Mouse (Mus musculus): Measurements from ENCODE around the gene Gm49354.
"Not testable (repeated sequence)": the region's sequence is repeated elsewhere in the genome, so short reads cannot be mapped to it uniquely, and the experiment has no call there.

Gm49354 gene

DNA sequence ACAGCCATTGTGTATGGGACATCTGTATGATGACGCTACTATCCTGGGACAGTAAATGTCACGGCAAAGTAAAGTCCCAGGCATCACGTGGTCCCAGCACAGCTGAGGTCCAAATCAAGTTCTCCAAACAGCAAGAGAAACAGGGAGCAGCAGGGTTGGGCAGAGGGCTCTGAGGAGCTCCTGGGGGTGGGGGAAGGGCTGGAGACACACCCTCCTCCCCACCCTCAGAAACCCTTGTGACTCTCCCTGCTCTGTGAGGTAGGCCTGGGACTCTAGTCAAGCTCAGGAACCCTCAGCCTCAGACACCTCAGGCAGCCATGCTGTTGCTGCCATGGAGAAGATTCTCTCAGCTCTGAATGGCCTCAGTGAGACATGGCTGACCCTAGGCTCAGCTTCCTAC, 70.1 kb downstream of the Gm49354 start, which contains the start of gene Spata31d1b:
Gene Spata31d1b (plus strand): TSS at position 301 of the 400 bp plus-strand sequence.
- not testable (repeated sequence) for DNase-seq (ENCODE audit: low read depth, low spot score)

DNA sequence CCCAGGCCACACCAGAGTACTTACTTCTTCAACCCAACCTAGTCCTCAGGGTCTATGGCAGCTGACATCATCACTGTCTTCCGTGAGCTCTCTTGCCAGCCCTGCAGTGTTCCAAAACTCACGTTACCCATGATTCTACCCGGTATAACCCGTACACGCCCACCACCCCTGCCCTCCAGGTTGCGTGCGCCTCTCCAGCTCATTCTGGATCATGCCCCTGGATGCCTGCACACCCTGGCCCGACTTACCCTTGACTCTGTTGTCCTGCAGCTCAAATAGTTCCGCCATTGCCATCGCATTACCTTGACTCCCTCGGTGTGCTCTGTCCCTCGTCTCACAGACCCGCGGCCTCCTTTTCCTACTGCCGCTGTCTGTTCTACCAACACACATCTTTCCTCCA, 71.8 kb downstream of the Gm49354 start, which contains the start of gene Spata31d1a:
Gene Spata31d1a (minus strand): TSS at position 101 of the 400 bp plus-strand sequence.
- no peak for DNase-seq (ENCODE audit: low read depth, low spot score)
